Mouse (Mus musculus): ENCODE measurements around the gene Trit1.

The Trit1 gene

GRCm38 (mm10) chr4:123092621-123093020, 76.2 kb downstream of the Trit1 start:
- in situ Hi-C loops (cut with MboI; ENCODE audit: unreplicated experiment in 2 of 2): loop anchor here in 1 of 2 experiments (10.0 to 25.0 kb wide), 2 partner anchors 505 to 1828 kb away; no protein-coding TSS in a partner anchor

GRCm38 (mm10) chr4:123093064-123093776, 76.8 kb downstream of the Trit1 start:
- in situ Hi-C loops (cut with MboI; ENCODE audit: unreplicated experiment in 2 of 2): loop anchor here in 1 of 2 experiments (10.0 to 25.0 kb wide), 2 partner anchors 506 to 1828 kb away; no protein-coding TSS in a partner anchor

DNA sequence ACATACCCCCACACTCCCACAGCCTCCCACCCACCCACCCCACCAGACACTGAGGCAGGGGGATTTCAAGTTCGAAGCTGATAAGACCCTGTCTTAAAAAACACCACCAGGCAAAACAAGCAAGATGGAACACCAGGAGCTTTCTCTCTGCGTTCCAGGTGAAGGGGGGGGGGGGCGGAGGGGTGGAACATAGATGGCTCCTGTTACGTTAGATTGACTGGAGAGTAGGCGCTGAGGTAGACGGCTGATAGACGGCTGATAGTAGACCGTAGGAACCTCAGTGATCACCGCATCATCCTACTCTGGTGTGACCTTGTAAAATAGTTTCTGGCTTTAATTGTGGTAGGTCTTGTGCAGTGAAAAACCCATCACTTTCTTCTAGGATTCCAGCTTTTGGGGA, 77.5 kb downstream of the Trit1 start:
- in situ Hi-C loops (cut with MboI; ENCODE audit: unreplicated experiment in 2 of 2): loop anchor here in 1 of 2 experiments (10.0 to 25.0 kb wide), 2 partner anchors 507 to 1829 kb away; no protein-coding TSS in a partner anchor

All from v-Abl transformed pro-B cells (cell line).